Mouse (Mus musculus): Measurements from ENCODE around the gene Sdk1. TPM values are rescaled to one million over a fixed set of nuclear protein-coding genes. Genes with fewer than 3 reads are reported as not detected.

Sdk1 gene
- polyA plus RNA-seq, 1 experiment = 3.5 TPM

DNA sequence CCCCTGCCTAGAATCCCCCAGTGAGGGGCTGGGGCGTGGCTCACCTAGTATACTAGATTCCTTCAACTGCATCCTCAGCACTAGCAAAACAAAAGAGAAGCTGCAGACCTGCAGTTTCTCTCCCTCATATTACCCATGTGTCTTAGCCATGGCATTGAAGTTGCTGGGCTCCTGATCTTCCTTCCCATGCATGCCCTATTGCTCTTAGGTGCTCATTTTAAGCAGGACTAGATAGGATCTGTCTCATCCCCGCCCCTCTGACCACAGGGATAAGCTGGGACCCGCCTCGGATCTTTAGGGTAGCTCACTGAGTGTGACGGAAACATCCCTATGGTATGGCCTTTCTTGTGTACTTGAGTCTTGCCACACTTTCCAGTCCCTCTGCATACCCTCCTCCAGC lies 947.5 kb downstream of the Sdk1 start:
- DNase-seq (ENCODE audit: extremely low spot score in 1 of 2, low spot score in 1 of 2) = no peak

DNA sequence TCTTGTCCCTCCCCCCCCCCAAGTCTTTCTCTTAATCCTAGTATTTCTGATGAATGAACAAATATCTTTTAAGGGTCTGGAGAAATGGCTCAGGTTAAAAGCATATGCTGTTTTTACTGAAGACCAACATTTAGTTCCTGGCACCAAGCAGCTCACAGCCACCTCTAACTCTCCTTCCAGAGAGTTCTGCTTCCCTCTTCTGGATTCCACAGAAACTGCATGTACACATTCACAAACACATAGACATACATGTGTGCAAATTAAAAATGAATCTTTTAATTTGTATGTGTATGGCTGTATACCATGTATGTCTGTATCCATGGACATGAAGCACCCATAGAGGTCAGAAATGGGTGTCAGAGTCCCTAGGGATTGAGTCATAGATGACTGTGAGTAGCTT lies 968.6 kb downstream of the Sdk1 start:
- no peak for DNase-seq (ENCODE audit: extremely low spot score in 1 of 2, low spot score in 1 of 2)

DNA sequence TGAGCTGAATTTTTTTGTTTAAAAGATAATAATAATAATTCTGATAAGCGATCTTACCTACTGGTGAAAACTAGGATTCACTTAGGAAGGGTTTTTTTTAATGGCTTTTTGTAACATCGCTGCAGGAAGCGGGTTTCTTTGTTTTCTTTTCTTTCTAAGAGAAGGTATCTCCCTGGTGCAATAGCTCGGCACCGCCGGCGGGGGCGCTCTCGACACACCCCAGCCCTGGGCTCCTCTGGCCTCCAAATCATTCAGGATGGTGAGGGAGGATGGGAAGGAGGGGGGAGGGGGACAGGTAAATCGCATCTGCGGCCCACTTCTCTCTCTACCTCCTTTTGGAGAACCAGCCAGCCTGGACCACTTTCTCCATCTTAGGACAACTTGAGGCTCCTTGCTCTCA lies 971.0 kb downstream of the Sdk1 start:
- DNase-seq (ENCODE audit: extremely low spot score in 1 of 2, low spot score in 1 of 2) = no peak

DNA sequence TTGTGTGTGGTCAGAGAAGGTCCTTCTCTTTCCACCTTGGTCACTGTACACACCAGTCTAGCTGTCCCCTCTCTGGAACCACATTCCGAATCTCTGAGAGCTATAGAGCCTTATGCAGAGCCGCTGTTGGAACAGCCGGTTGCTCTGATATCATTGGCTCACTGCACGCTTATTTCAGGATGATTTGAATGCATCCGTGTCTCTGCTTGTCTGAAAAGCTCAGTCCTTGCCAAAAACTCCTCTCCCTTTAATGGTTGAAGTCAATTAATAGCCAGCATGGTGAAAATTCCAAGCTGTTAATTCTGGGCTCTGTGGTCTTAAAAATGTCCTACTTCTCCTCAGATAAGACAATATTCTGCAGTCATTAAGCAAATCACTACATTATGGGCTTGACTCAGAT lies 974.7 kb downstream of the Sdk1 start:
- no peak for DNase-seq (ENCODE audit: extremely low spot score in 1 of 2, low spot score in 1 of 2)

DNA sequence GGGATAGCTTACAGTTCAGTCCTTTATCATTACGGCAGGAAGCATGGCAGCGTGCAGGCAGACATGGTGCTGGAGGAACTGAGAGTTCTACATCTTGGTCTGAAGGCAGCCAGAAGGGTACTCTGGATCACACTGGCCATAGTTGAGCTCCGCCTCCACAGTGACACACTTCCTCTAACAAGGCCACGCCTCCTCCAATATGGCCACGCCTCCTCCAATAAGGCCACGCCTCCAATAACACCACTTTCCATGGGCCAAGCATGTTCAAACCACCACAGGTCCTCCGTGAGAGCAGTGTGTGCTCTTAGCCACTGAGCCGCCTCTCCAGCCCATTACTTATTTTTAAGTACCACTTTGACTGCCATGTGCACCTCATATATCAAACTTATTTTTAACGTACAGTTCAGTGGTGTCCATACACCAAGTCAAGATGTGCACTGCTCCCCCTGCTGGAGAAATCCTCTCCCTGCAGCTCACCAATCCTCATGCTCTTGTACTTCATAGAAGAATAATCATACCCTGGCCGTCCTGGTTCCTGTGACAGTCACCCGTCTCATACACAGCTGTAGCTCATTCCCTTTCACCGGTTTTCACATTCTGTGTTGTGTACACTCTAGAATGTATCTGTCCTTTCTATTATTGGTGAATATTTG lies 979.7 kb downstream of the Sdk1 start:
- DNase-seq (ENCODE audit: extremely low spot score in 1 of 2, low spot score in 1 of 2) = peak in 1 of 2 experiments; percentile 43

DNA sequence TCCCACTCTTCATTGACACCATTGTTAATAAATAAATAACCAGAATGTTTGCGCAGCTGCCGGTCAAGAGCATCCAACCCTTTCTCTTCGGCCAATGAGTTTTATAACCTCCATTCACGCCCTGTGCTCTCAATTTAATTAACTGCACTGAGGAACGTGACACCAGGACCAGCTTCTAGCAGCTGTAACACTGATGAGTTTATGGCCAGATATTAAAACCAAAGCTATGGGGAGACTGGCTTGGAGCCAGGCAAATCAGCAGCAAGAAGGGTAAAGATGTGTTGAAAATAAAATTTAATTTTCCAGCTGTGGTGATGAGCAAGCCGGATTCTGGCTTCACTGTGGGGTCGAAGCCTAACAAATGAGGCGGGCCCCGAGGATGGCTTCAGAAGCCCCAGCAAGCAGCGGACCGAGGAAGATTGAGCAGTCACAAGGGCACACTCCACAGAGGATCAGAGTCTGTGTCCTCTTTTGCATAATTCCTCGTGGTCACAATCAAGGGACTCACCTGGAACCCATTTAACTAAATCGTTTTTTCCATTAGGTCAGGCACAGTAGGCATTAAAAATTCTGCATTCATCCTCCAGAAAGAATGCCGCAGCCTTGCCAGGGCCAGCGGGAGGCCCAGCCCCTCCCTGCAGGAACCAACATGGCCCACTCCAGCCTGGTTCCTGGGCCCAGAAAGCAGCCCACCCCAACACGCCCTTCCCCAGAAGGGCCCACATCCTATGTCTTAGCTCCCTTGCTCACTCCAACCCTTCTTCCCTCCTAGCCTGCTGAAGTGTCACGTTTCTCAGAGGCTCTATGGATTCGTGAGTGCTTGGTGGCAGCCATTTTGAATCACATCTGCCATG lies 987.9 kb downstream of the Sdk1 start:
- no peak for DNase-seq (ENCODE audit: extremely low spot score in 1 of 2, low spot score in 1 of 2)

DNA sequence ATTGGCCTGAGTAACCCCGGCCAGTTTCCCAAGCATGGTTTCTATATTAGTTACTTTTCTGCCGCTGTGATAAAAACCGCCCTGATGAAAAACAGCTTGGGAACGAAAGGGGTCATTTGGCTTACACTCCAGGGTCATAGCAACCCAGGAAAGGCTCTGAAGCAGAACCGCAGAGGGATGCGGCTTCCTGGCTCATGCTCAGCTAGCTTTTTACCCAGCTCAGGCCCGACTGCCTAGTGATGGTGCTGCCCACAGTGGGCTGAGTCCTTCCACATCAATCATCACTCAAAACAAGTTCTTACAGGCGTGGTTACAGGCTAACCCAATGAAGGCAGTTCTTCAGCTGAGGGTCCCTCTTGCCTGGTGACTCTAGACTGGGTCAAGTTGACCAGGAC lies 988.5 kb downstream of the Sdk1 start:
- no peak for DNase-seq (ENCODE audit: extremely low spot score in 1 of 2, low spot score in 1 of 2)

DNA sequence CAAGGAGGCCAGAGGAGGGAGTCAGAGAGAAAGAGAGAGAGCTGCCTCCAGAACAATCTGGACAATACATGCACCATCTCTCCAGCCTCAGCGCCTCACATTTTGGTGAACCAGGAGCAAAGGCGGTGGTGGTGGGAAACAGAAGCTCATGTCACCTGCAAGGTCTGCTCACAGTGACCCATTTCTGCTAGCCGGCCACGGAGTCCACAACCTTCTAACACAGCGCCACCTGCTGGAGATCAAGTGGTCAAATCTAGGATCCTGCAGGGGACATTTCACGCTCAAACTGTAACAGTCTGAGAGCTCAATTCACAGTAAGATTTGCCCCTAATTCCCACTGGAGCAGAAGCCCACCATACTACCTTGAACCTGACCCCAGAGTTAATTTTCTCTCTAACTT lies 999.0 kb downstream of the Sdk1 start:
- DNase-seq (ENCODE audit: extremely low spot score in 1 of 2, low spot score in 1 of 2) = no peak

DNA sequence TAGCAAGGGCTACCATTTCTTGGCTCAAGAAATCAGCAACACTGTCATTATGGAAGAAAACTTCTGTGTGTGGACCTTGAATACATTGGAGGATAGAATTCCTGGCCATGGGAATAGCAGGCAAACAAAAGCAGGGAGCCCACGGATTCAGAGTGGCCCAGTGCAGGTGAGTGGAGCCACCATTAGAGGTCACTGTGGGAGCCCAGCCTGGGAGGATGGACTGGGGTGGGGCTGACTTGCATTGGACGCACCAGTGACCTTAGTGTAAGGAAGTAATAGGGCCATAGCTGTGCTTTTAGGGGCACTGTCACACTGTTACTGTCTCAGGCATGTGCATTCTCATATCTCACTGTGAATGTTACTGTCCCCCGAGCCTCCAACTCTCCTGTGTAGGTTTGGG lies 1001.3 kb downstream of the Sdk1 start:
- no peak for DNase-seq (ENCODE audit: extremely low spot score in 1 of 2, low spot score in 1 of 2)

DNA sequence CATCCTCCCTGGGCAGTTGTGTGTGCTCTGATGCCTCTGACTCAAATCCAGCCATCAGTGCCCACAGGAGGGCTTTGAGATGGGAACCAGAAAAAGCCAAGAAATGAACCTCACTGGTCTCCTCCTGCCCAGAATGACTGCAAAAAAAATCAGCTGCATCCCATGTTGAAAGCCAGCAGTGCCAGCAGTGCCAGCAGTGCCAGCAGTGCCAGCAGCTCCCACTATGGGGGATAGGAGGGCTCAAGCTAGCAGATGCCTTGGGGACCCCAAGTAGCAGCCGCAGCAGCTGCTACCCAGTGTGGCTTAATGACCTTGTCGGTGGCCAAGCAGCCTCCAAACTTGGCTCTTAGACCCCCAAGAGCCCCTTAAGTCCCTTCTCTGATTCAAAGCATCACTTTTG lies 1001.8 kb downstream of the Sdk1 start:
- no peak for DNase-seq (ENCODE audit: extremely low spot score in 1 of 2, low spot score in 1 of 2)

DNA sequence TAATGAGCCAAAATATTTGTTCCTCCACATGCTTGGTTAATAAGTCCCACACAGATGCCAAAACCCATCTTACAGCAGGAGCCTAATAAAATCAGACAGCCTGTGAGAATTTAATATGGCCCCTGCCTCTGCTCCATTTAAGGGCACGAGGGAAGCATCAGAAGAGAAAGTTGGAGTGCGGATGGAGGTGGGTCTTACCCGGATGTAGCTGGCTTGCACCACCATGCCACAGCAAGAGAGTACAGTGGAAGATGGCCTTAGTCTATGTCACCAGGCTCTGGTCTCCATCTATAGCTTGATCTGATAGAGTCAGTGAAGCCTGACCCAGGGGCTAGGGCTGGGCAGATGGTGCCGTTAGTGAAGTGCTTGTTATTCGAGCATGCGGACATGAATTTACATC lies 1014.9 kb downstream of the Sdk1 start:
- no peak for DNase-seq (ENCODE audit: extremely low spot score in 1 of 2, low spot score in 1 of 2)

DNA sequence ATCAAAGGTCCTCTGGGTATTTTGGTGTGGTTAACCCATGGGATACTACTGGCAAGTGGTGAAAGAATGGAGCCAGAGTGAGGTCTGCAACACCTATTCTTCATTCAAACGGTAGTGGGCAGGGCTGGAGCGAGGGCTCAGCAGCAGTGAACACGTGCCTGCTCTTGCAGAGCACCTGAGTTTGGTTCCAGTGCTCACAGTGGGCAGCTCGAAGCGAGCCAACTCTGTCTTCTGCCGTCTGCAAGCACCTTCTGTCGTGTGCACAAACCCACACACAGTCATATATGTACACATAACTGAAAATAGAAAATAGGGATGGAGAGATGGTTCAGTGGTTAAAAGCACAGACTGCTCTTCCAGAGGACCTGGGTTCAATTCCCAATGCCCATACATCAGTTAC lies 1017.4 kb downstream of the Sdk1 start:
- no peak for DNase-seq (ENCODE audit: extremely low spot score in 1 of 2, low spot score in 1 of 2)

DNA sequence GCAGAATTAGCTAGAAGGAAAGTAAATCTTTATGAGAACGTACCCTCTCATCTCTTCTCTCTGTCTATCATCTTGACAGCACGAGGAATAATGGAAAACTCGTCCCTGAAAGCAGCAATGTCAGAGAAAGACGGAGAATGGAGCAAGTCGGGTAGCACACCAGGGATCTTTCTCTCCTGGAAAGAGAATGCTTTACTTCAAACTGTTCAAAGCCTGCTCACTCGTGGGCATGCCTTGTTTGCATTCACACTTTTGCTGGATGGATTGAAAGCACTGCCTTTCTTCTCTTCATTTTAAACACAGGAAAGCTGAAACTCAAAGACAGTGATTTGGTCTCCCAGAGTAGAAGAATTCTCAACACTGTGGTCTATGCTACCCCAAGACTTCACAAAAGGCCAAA lies 1020.8 kb downstream of the Sdk1 start:
- peak in 1 of 2 experiments; percentile 27 for DNase-seq (ENCODE audit: extremely low spot score in 1 of 2, low spot score in 1 of 2)

Other genes starting within 250 kb of the Sdk1 start
- 0.20 and 0.27 TPM in 2 replicates for gene Card11, start 240.9 kb upstream of the Sdk1 start, polyA plus RNA-seq (2012; rRNA removed)